Comparison of ENCODE assay signal across 8 mouse cellular contexts in the genomic region with DNA sequence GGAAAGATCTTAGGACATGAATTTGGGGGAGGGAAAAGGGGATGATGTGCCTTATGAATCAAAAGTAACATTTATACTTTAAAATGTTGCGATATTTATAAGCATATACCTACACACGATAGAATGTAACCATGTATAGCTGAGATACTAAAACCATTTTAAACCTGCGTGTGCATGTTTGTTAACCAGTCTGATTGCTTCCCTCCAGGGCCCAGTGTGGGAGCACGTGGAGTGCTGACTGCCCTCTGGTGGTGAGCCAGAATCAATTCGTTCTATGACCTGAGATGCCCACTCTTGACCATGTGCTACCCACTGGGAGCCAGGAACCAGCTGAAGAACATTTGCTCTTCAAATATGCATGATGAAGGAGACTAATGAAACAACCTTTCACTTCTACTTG. TPM values are rescaled to one million over a fixed set of nuclear protein-coding genes. Genes with fewer than 3 reads are reported as not detected.
A peak's percentile ranks its signal among the peaks of the same experiment; 100 is the strongest.
DNase-seq lines count a peak whose midpoint lies in the region; ATAC-seq and TF ChIP-seq lines count a peak whose summit lies in the region.

No protein-coding gene starts in this region.

- H3K4me3 ChIP-seq in ES-E14 (ENCODE audit: insufficient read depth in 1 of 2, low read depth in 1 of 2, low read length in 2 of 2, poor library complexity in 1 of 2, severe bottlenecking in 1 of 2) = no peak overlapping the region
- no peak overlapping the region for H3K4me3 ChIP-seq in intestine, postnatal 0 days (ENCODE audit: low read depth, low read length)
- no peak overlapping the region for H3K4me3 ChIP-seq in liver, postnatal 0 days (ENCODE audit: low read depth, low read length)

- no peaks in the 10 kb centered on the region for H3K27me3 ChIP-seq in intestine, postnatal 0 days (replicated peaks; ENCODE audit: control insufficient read depth, insufficient read depth, low read length)
- no peaks in the 10 kb centered on the region for H3K27me3 ChIP-seq in liver, postnatal 0 days (ENCODE audit: insufficient read depth, low read length)

- H3K4me1 ChIP-seq in ES-E14 (ENCODE audit: control insufficient read depth in 2 of 2, insufficient read depth in 2 of 2, low read length in 2 of 2, poor library complexity in 1 of 2) = no peaks in the 10 kb centered on the region
- no peaks in the 10 kb centered on the region for H3K4me1 ChIP-seq in intestine, postnatal 0 days (replicated peaks; ENCODE audit: control insufficient read depth, insufficient read depth, low read length)
- peaks cover 7% of the 10 kb centered on the region; the same call in 1 of the 2 replicates for H3K4me1 ChIP-seq in liver, postnatal 0 days (ENCODE audit: insufficient read depth)

- H3K9ac ChIP-seq in ES-E14 (ENCODE audit: insufficient read depth, low read depth, low read length, poor library complexity, severe bottlenecking) = no peak overlapping the region
- H3K9ac ChIP-seq in intestine, postnatal 0 days (ENCODE audit: low read depth, low read length) = no peak overlapping the region
- H3K9ac ChIP-seq in liver, postnatal 0 days (replicated peaks) = no peak overlapping the region

- peak; percentile 93 for TF ChIP-seq CTCF in intestine, postnatal 0 days (IDR thresholded peaks at IDR 0.05; ENCODE audit: low read depth)
- peak; percentile 85 for TF ChIP-seq CTCF in liver, postnatal 0 days (IDR thresholded peaks at IDR 0.05; ENCODE audit: low read depth)

- 40% methylated on average over 5 of the region's 5 CpGs for WGBS in intestine, postnatal 0 days
- WGBS in liver, postnatal 0 days (ENCODE audit: insufficient replicate concordance) = 23% methylated on average over 5 of the region's 5 CpGs

- no peak overlapping the region for H3K27ac ChIP-seq in ES-E14 (ENCODE audit: insufficient read depth, low read depth, low read length, poor library complexity, severe bottlenecking)
- H3K27ac ChIP-seq in intestine, postnatal 0 days (ENCODE audit: low read depth, low read length) = no peak overlapping the region
- H3K27ac ChIP-seq in liver, postnatal 0 days (ENCODE audit: low read depth) = no peak overlapping the region

- in situ Hi-C loops in ES-E14 (cut with MboI; ENCODE audit: low sequenced_read_pairs in 2 of 2, unreplicated experiment in 2 of 2) = loop anchor here in 1 of 2 experiments (25.0 kb wide), 1 partner anchor 540 kb away; no protein-coding TSS in a partner anchor

- TF ChIP-seq EP300 in liver, postnatal 0 days (IDR thresholded peaks at IDR 0.05; ENCODE audit: low read depth) = no peak

- H3K9me3 ChIP-seq in ES-E14 (ENCODE audit: control insufficient read depth, insufficient read depth, low read depth, low read length) = no peaks in the 10 kb centered on the region
- H3K9me3 ChIP-seq in intestine, postnatal 0 days (ENCODE audit: control insufficient read depth) = no peaks in the 10 kb centered on the region
- H3K9me3 ChIP-seq in liver, postnatal 0 days (ENCODE audit: low read length) = no peaks in the 10 kb centered on the region

- ATAC-seq in intestine, postnatal 0 days = no peak
- ATAC-seq in liver, postnatal 0 days = peak; percentile 51; the same call in 1 of the 2 replicates
- 0 out of 2 replicates have a peak, but pooled peaks have one; percentile 44 for ATAC-seq in neutrophil, adult 5-6 weeks (ENCODE audit: extremely low read depth, insufficient number of reproducible peaks, low FRiP score, poor library complexity, severe bottlenecking)

- DNase-seq in 3T3-L1 (ENCODE audit: low read depth, low spot score) = peak; percentile 80
- peak; percentile 28 for DNase-seq in ES-E14 (ENCODE audit: low read depth, low spot score)
- DNase-seq in cerebellum, adult 11-12 months = peak; percentile 27
- peak; percentile 42 to 47 for DNase-seq in frontal cortex, postnatal 36 days (ENCODE audit: low spot score in 2 of 2)
- DNase-seq in liver, postnatal 0 days = peak; percentile 72
- DNase-seq in urinary bladder, postnatal 10 days (ENCODE audit: low spot score) = peak; percentile 22

- H3K36me3 ChIP-seq in ES-E14 (ENCODE audit: control insufficient read depth, insufficient read depth, low read length, poor library complexity, severe bottlenecking) = no peaks in the 10 kb centered on the region
- H3K36me3 ChIP-seq in intestine, postnatal 0 days (ENCODE audit: control insufficient read depth, insufficient read depth) = no peaks in the 10 kb centered on the region
- H3K36me3 ChIP-seq in liver, postnatal 0 days (replicated peaks; ENCODE audit: insufficient read depth, low read length) = no peaks in the 10 kb centered on the region

- no peak overlapping the region for H3K4me2 ChIP-seq in intestine, postnatal 0 days (replicated peaks; ENCODE audit: low read depth)
- H3K4me2 ChIP-seq in liver, postnatal 0 days (ENCODE audit: low read depth, low read length) = no peak overlapping the region

TF ChIP-seq in ES-E14, 5 proteins besides CTCF, POLR2A, EP300 and RAD21:
- TF ChIP-seq HCFC1 (IDR thresholded peaks at IDR 0.05; ENCODE audit: borderline replicate concordance, insufficient read depth, low read length) = no peak
- no peak for TF ChIP-seq ZNF384 (IDR thresholded peaks at IDR 0.05; ENCODE audit: low read depth, low read length)
- TF ChIP-seq ZC3H11A (IDR thresholded peaks at IDR 0.05; ENCODE audit: borderline replicate concordance, low read depth, low read length) = no peak
- no peak for TF ChIP-seq CHD2 (IDR thresholded peaks at IDR 0.05; ENCODE audit: low read depth, low read length)
- TF ChIP-seq MAFK (IDR thresholded peaks at IDR 0.05; ENCODE audit: insufficient read depth, low read depth, low read length) = no peak
TF ChIP-seq in ES-E14: peak in this region for 0.

RNA-seq across cellular contexts. Expression of gene Gpr156, which starts 30.9 kb away (rescaled TPM):
- 0.16 and 0.22 TPM in 2 replicates for total RNA-seq in ES-E14 (2012; rRNA removed)
- 0.09 and 0.10 TPM in 2 replicates for polyA plus RNA-seq in intestine, postnatal 0 days (2015; fragmentation: Nextera tagmentation; extraction: Ambion mirVana)
- 0.02 TPM in 1 of 2 replicates, not detected in the other for polyA plus RNA-seq in liver, postnatal 0 days (2015; fragmentation: Nextera tagmentation; extraction: Ambion mirVana)
- total RNA-seq in neutrophil, adult 5-6 weeks (2017) = not detected in 2 replicates

Comparison
In these comparisons a context has a peak if more than half of its experiments do, and no peak if none do; other contexts are left out.
1. DNase-seq: peak in every context shown above with its lines; median percentile 80 in 3T3-L1; 72 in liver, postnatal 0 days; 44 in frontal cortex, postnatal 36 days; 28 in ES-E14; 27 in cerebellum, adult 11-12 months; 22 in urinary bladder, postnatal 10 days.